Mouse (Mus musculus) heart, postnatal 0 days (tissue): ENCODE measurements around the gene Rad54l2.

Source experiments
- CTCF ChIP-seq: IDR thresholded peaks from 2 replicates; pipeline ENCODE4 v1.5.1; 2016; ENCODE audit warnings: antibody characterized with exemption, control low read depth, low read depth
- EP300 ChIP-seq: IDR thresholded peaks from 2 replicates; pipeline ENCODE4 v1.6.1; 2016; ENCODE audit warnings: antibody characterized with exemption, low read depth

DNA sequence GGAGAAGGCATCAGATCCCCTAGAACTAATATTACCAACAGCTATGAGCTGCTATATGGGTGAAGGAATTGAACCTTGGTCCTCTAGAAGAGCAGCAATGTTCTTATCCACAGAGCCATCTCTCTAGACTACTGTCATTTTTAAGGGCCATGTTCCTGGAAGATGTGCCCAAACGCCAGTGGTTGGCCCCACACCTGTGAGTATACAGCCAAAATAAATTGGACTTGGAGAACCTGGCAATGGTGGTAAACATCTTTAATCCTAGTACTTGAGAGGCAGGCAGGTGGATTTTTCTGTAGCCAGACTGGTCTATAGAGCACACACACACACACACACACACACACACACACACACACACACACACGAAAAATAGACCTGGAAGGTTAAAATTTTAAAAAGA is 59.6 kb downstream of the Rad54l2 start:
- no peak for TF ChIP-seq CTCF
- no peak for TF ChIP-seq EP300
